Mouse (Mus musculus) G1E (cell line): ENCODE measurements around the gene Gm11639.

ENCODE experiments used
- CTCF ChIP-seq: IDR thresholded peaks from 2 replicates; pipeline ENCODE4 v1.5.1; 2012; ENCODE audit warnings: low read depth, low read length, inconsistent platforms, mixed read lengths
- GATA1 ChIP-seq: IDR thresholded peaks from 2 replicates; pipeline ENCODE4 v1.6.1; 2012; ENCODE audit warnings: borderline replicate concordance, low read length, inconsistent platforms, mixed read lengths
- TAL1 ChIP-seq: conservative IDR thresholded peaks from 2 replicates; pipeline ENCODE4 v1.6.1; 2012; ENCODE audit warnings: low read depth, low read length, inconsistent platforms, mixed read lengths

GRCm38 (mm10) chr11:104685548-104685947 lies at the start of gene Gm11639:
- TF ChIP-seq TAL1 = no peak
- no peak for TF ChIP-seq CTCF
- no peak for TF ChIP-seq GATA1
